Mouse (Mus musculus): ENCODE measurements around the gene Lias. TPM values are rescaled to one million over a fixed set of nuclear protein-coding genes. Genes with fewer than 3 reads are reported as not detected.

The Lias gene
- polyA plus RNA-seq, 1 experiment: 8.4 TPM

DNA sequence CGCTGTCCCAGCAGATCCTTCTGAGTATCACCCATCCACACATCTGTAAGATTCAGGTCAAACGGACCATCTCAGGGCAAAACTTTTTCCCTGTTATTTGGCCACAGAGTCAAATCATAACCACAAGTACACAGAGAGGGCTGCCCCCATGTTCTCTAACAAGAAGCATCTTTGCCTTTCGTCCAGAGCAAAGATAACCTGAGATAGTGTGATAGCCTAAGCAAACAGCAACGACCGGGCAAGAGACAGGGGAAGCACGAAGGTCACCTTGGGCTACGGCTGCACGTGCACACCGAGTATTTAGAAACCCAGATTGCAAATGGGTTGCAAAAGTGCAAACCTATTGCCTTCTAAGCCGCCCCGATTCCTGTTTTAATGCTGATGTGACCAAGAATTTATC lies 23.5 kb upstream of the Lias start:
- H3K36me3 ChIP-seq (ENCODE audit: control insufficient read depth, insufficient read depth, low read length): no peaks in the 10 kb centered on the region
- H3K27me3 ChIP-seq (ENCODE audit: control insufficient read depth, insufficient read depth, low read length): no peaks in the 10 kb centered on the region
- WGBS: 31% methylated on average over 11 of the region's 11 CpGs
- no peaks in the 10 kb centered on the region for H3K4me1 ChIP-seq (ENCODE audit: control insufficient read depth, insufficient read depth, insufficient read length, low read length)
- TF ChIP-seq POLR2A (IDR thresholded peaks at IDR 0.05; ENCODE audit: low read depth, low read length): no peak
- no peak for TF ChIP-seq CTCF (IDR thresholded peaks at IDR 0.05; ENCODE audit: extremely low read depth, insufficient read length, insufficient replicate concordance, low read depth, low read length)
- no peak overlapping the region for H3K4me3 ChIP-seq (ENCODE audit: low read depth, low read length)
- H3K27ac ChIP-seq (ENCODE audit: insufficient read depth, low read depth, low read length): no peak overlapping the region

- no peaks in the 10 kb centered on the region for H3K4me1 ChIP-seq (ENCODE audit: control insufficient read depth, insufficient read depth, insufficient read length, low read length)
- no peak overlapping the region for H3K27ac ChIP-seq (ENCODE audit: insufficient read depth, low read depth, low read length)
- H3K36me3 ChIP-seq (ENCODE audit: control insufficient read depth, insufficient read depth, low read length): no peaks in the 10 kb centered on the region
- H3K27me3 ChIP-seq (ENCODE audit: control insufficient read depth, insufficient read depth, low read length): no peaks in the 10 kb centered on the region
- WGBS: 87% methylated on average over 7 of the region's 7 CpGs
- no peak for TF ChIP-seq POLR2A (IDR thresholded peaks at IDR 0.05; ENCODE audit: low read depth, low read length)
- no peak for TF ChIP-seq CTCF (IDR thresholded peaks at IDR 0.05; ENCODE audit: extremely low read depth, insufficient read length, insufficient replicate concordance, low read depth, low read length)
- no peak overlapping the region for H3K4me3 ChIP-seq (ENCODE audit: low read depth, low read length)
These were observed 19.7 kb upstream of the Lias start for GRCm38 (mm10) chr5:65371551-65371950.

DNA sequence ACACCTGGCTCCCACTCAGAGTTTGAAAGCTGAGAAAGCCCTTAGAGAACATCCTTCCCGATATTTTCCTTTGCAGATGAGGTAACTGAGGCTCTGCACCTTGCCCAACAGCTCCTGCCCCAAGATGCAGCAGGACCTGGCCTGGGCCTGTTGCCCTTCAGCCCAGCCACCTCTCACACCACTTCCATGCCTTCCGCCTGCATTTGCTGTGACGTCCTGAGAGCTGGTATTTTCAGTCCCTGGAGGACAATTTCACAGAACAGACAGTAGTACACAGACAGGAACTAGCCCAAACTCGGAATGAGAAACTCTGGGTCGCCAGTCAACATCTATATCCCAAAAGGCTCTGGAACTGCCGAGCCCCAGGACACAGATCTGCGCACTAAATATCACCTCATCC lies 16.6 kb upstream of the Lias start:
- 86% methylated on average over 7 of the region's 7 CpGs for WGBS
- Histone ChIP-seq H3K36me3 (ENCODE audit: control insufficient read depth, insufficient read depth, low read length) (no peaks in the 10 kb centered on the region), H3K27me3 (ENCODE audit: control insufficient read depth, insufficient read depth, low read length) (no peaks in the 10 kb centered on the region), H3K4me3 (ENCODE audit: low read depth, low read length) (no peak overlapping the region), H3K4me1 (ENCODE audit: control insufficient read depth, insufficient read depth, insufficient read length, low read length) (no peaks in the 10 kb centered on the region), H3K27ac (ENCODE audit: insufficient read depth, low read depth, low read length) (no peak overlapping the region)
- TF ChIP-seq POLR2A (IDR thresholded peaks at IDR 0.05; ENCODE audit: low read depth, low read length) (no peak), CTCF (IDR thresholded peaks at IDR 0.05; ENCODE audit: extremely low read depth, insufficient read length, insufficient replicate concordance, low read depth, low read length) (no peak)

DNA sequence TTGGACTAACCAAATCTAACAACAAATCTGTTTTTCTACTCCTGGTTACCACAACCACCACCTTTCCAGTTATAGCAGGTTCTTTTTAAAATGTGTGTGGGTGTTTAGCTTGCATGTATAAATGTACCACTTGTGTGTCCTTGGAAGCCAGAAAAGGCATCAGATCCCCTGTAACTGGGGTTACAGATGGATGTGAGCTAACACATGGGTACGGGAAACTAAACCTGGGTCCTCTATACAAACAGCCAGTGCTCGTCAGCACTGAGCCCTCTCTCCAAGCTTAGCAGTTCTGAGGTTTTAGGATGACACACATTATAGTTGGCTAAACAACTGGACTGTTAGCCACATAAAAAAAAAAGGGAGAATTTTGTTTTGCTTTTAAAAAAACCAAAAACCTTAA lies 5.6 kb upstream of the Lias start:
- no peaks in the 10 kb centered on the region for H3K27me3 ChIP-seq (ENCODE audit: control insufficient read depth, insufficient read depth, low read length)
- H3K4me3 ChIP-seq (ENCODE audit: low read depth, low read length): no peak overlapping the region
- no peak overlapping the region for H3K27ac ChIP-seq (ENCODE audit: insufficient read depth, low read depth, low read length)
- peaks cover 4% of the 10 kb centered on the region; the same call in 1 of the 2 replicates for H3K4me1 ChIP-seq (ENCODE audit: control insufficient read depth, insufficient read depth, insufficient read length, low read length)
- peaks cover 22% of the 10 kb centered on the region for H3K36me3 ChIP-seq (ENCODE audit: control insufficient read depth, insufficient read depth, low read length)
- 80% methylated on average over 2 of the region's 2 CpGs for WGBS
- no peak for TF ChIP-seq CTCF (IDR thresholded peaks at IDR 0.05; ENCODE audit: extremely low read depth, insufficient read length, insufficient replicate concordance, low read depth, low read length)
- no peak for TF ChIP-seq POLR2A (IDR thresholded peaks at IDR 0.05; ENCODE audit: low read depth, low read length)

DNA sequence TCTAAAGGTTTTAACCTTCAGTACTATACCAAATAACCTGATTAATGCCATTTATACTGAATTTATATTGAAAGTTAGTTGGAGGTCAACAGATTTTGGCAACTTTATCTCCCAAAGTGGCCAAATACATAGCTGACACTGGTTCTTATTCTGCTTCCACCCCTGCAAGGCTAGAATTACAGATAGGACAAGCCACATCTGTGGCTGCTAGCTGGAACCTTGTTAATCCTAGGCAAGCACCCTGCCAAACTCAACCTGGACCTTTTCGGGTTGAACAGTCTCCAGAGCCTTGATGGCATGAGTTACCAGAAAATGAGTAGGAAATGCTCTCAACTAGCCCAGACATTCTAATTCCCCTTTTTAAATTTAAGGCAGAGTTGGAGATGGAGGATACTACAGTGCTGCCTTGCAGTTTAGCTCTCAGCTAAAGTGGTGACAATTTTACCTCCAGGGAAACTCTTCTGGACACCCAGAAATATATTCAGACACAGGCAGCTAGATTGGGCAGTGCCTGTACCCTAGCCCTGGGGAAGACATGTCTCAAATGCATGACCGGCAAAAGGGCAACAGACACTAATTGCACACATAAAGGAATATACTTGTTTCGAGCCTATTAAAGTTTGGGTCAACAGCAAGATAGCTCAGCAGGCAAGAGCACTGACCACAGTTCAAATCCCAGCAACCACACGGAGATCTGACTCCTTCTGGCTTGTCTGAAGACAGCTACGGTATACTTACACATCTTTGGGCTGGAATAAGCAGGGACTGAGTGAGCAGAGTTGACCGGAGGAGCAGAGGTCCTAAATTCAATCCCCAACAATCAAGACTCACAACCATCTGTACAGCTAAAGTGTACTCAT lies 4.1 kb upstream of the Lias start:
- TF ChIP-seq POLR2A (IDR thresholded peaks at IDR 0.05; ENCODE audit: low read depth, low read length): no peak
- TF ChIP-seq CTCF (IDR thresholded peaks at IDR 0.05; ENCODE audit: extremely low read depth, insufficient read length, insufficient replicate concordance, low read depth, low read length): no peak

GRCm38 (mm10) chr5:65391753-65392152 lies 456 bp downstream of the Lias start:
- H3K4me1 ChIP-seq (ENCODE audit: control insufficient read depth, insufficient read depth, insufficient read length, low read length): peaks cover 4% of the 10 kb centered on the region; the same call in 1 of the 2 replicates
- H3K27ac ChIP-seq (ENCODE audit: insufficient read depth, low read depth, low read length): 0 out of 2 replicates have a peak overlapping the region, but pooled peaks have one; percentile 21
- peak overlapping the region; percentile 76 for H3K4me3 ChIP-seq (ENCODE audit: low read depth, low read length)
- 2% methylated on average over 12 of the region's 12 CpGs for WGBS
- no peak for TF ChIP-seq CTCF (IDR thresholded peaks at IDR 0.05; ENCODE audit: extremely low read depth, insufficient read length, insufficient replicate concordance, low read depth, low read length)
- no peak for TF ChIP-seq POLR2A (IDR thresholded peaks at IDR 0.05; ENCODE audit: low read depth, low read length)
- peaks cover 33% of the 10 kb centered on the region for H3K36me3 ChIP-seq (ENCODE audit: control insufficient read depth, insufficient read depth, low read length)
- no peaks in the 10 kb centered on the region for H3K27me3 ChIP-seq (ENCODE audit: control insufficient read depth, insufficient read depth, low read length)

More for the DNA sequence above, 4.1 kb upstream of the Lias start:
- H3K27ac ChIP-seq (ENCODE audit: insufficient read depth, low read depth, low read length): no peak overlapping the region
- H3K36me3 ChIP-seq (ENCODE audit: control insufficient read depth, insufficient read depth, low read length): peaks cover 22% of the 10 kb centered on the region
- no peak overlapping the region for H3K4me3 ChIP-seq (ENCODE audit: low read depth, low read length)
- H3K27me3 ChIP-seq (ENCODE audit: control insufficient read depth, insufficient read depth, low read length): no peaks in the 10 kb centered on the region
- WGBS: 72% methylated on average over 6 of the region's 6 CpGs
- H3K4me1 ChIP-seq (ENCODE audit: control insufficient read depth, insufficient read depth, insufficient read length, low read length): peaks cover 4% of the 10 kb centered on the region; the same call in 1 of the 2 replicates

DNA sequence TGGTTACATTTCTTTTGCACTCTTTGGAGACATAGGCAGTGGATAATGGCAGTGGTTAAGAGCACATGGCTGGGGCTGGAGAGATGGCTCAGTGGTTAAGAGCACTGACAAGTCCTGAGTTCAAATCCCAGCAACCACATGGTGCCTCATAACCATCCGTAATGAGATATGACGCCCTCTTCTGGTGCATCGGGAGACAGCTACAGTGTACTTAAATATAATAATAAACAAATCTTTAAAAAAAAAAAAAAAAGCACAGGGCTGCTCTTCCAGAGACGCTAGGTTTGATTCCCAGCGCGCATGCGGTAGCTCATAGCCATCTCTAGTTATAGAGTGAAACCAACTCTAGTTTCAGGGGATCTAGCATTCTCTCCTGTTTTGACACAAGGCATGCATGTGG lies 3.1 kb downstream of the Lias start:
- TF ChIP-seq CTCF (IDR thresholded peaks at IDR 0.05; ENCODE audit: extremely low read depth, insufficient read length, insufficient replicate concordance, low read depth, low read length) (no peak), POLR2A (IDR thresholded peaks at IDR 0.05; ENCODE audit: low read depth, low read length) (no peak)
- 91% methylated on average over 7 of the region's 7 CpGs for WGBS
- Histone ChIP-seq H3K36me3 (ENCODE audit: control insufficient read depth, insufficient read depth, low read length) (peaks cover 25% of the 10 kb centered on the region), H3K27ac (ENCODE audit: insufficient read depth, low read depth, low read length) (no peak overlapping the region), H3K4me3 (ENCODE audit: low read depth, low read length) (no peak overlapping the region), H3K4me1 (ENCODE audit: control insufficient read depth, insufficient read depth, insufficient read length, low read length) (peaks cover 4% of the 10 kb centered on the region; the same call in 1 of the 2 replicates), H3K27me3 (ENCODE audit: control insufficient read depth, insufficient read depth, low read length) (no peaks in the 10 kb centered on the region)
